Mouse (Mus musculus) midbrain, postnatal 0 days (tissue): ENCODE measurements at regions not wholly inside any gene's neighbourhood (a gene's known extent, or its start where the extent isn't known, plus 50 kb on each side); places are given as distances from the start of the nearest gene placed in this dataset.
A peak's percentile ranks its signal among the peaks of the same experiment; 100 is the strongest.

ENCODE experiments used
- ATAC-seq: fragments of 200-750 bp; cut with Nextera tagmentation; 2 replicates; pipeline ENCODE4 v1.8.0; 2017; ENCODE audit warnings: moderate number of reproducible peaks, mild to moderate bottlenecking, moderate TSS enrichment, moderate library complexity; ENCODE audit not compliant: low FRiP score
- DNase-seq: peaks from one replicate; pipeline ENCODE4 v3.0.0-alpha.2; 2015; ENCODE audit warnings: low spot score
- H3K27ac ChIP-seq: fragments of 300-500 bp; sonication (generic); 2 replicates; pipeline ENCODE4 v1.5.1; 2014; ENCODE audit warnings: low read depth, mild to moderate bottlenecking, low read length, mixed read lengths
- H3K27me3 ChIP-seq: fragments of 300-500 bp; sonication (generic); 2 replicates; pipeline ENCODE4 v1.6.1; 2014; ENCODE audit warnings: low read length, control low read depth, mixed read lengths; ENCODE audit not compliant: insufficient read depth
- H3K36me3 ChIP-seq: fragments of 300-500 bp; sonication (generic); 2 replicates; pipeline ENCODE4 v1.6.1; 2014; ENCODE audit warnings: low read length, control low read depth, mixed read lengths; ENCODE audit not compliant: insufficient read depth
- H3K4me1 ChIP-seq: fragments of 300-500 bp; sonication (generic); 2 replicates; pipeline ENCODE4 v1.6.1; 2014; ENCODE audit warnings: mild to moderate bottlenecking, control low read depth, antibody characterized with exemption, low read length, mixed read lengths; ENCODE audit not compliant: insufficient read depth
- H3K4me2 ChIP-seq: fragments of 300-500 bp; sonication (generic); 2 replicates; pipeline ENCODE4 v1.6.1; 2014; ENCODE audit warnings: low read depth, mild to moderate bottlenecking, low read length, mixed read lengths; ENCODE audit not compliant: poor library complexity, severe bottlenecking
- H3K4me3 ChIP-seq: fragments of 300-500 bp; sonication (generic); 2 replicates; pipeline ENCODE4 v1.5.1; 2014; ENCODE audit warnings: low read depth, mild to moderate bottlenecking, low read length, moderate library complexity
- H3K9ac ChIP-seq: fragments of 300-500 bp; sonication (generic); replicated peaks from 2 replicates; pipeline ENCODE4 v1.6.1; 2014; ENCODE audit warnings: mild to moderate bottlenecking, low read length, moderate library complexity, mixed read lengths; ENCODE audit not compliant: poor library complexity, severe bottlenecking
- H3K9me3 ChIP-seq: fragments of 300-500 bp; sonication (generic); 2 replicates; pipeline ENCODE4 v1.6.1; 2016; ENCODE audit warnings: low read length, control low read depth
- CTCF ChIP-seq: IDR thresholded peaks from 2 replicates; pipeline ENCODE4 v1.5.1; 2016; ENCODE audit warnings: antibody characterized with exemption, mild to moderate bottlenecking
- WGBS: fragments of 180-500 bp; shearing (Covaris S2); extraction: QIAGEN DNeasy Blood & Tissue Kit; methylation state at CpG from one replicate; pipeline ENCODE4 v1.1.7; 2014; 5-methylcytosine and 5-hydroxymethylcytosine counted together

DNA sequence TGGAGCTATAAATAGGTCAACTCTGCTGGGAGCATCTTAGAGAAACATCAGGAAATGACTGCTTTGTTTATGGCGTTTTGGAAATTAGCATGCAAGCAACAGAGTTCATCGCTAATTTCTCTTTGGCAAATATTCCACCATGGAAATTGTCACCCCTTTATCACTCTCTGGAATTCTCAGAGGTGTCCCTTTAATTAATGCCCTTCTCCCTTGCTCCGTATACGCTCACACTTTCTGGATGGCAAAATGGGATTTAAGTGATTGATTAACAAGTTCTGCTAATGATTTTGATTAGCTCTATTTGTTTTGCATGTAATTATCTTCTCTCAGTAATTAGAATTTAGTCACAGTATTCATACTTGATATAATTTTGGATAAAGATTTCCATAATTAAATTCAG lies 100.4 kb downstream of the Otud1 start:
- ATAC-seq (no peak), DNase-seq (peak; percentile 9)
- Histone ChIP-seq H3K27me3 (no peaks in the 10 kb centered on the region), H3K4me2 (no peak overlapping the region), H3K4me1 (no peaks in the 10 kb centered on the region), H3K36me3 (no peaks in the 10 kb centered on the region), H3K27ac (no peak overlapping the region), H3K4me3 (no peak overlapping the region), H3K9ac (no peak overlapping the region), H3K9me3 (no peaks in the 10 kb centered on the region)
- TF ChIP-seq CTCF, result no peak
- WGBS, result 61% methylated on average over 4 of the region's 4 CpGs

DNA sequence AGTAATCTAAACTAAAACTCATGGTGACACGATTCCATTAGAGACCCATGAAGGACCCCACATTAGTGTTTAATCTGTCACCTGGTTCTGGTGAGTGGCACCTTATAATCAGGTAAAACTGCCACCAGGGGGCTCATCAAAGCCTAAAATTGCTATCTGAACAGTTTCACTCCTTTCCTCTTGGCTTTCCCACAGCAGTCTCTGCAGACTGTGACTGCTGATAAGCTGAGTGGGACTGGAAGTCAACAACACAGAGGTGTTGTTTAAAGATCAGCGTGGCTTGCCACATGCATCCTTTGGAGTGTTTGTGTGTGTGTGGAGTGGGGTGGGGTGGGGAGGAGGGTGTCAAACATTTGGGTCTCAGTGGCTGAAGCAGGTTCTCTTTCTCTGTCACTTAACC lies 101.6 kb downstream of the Otud1 start:
- WGBS, result 46% methylated on average over 2 of the region's 2 CpGs
- Histone ChIP-seq H3K27me3 (no peaks in the 10 kb centered on the region), H3K4me3 (no peak overlapping the region), H3K36me3 (no peaks in the 10 kb centered on the region), H3K9me3 (no peaks in the 10 kb centered on the region), H3K27ac (no peak overlapping the region), H3K4me1 (no peaks in the 10 kb centered on the region), H3K9ac (no peak overlapping the region), H3K4me2 (no peak overlapping the region)
- no peak; the same call in 1 of the 2 replicates for ATAC-seq
- TF ChIP-seq CTCF, result peak; percentile 54
- DNase-seq, result peak; percentile 36

DNA sequence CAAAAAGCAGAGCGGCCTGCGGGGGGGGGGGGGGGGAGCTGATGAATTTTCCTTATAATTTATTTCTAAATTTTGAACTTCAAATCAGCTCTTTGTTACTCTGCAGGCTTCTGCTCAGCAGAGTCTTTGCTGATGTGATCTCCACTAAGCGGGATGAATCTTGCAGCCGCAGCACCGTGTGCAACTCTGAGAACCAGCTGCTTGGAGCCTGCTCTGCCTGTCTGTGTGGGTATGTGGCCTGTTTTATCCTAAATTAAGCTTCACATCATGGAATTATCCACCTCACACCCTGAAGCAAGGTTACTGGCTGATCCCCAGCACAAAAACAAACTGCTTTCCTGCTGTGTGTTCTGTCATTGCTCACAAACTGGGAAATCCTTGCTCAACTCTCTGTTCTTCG lies 102.0 kb downstream of the Otud1 start:
- no peaks in the 10 kb centered on the region for H3K9me3 ChIP-seq
- no peak overlapping the region for H3K4me2 ChIP-seq
- H3K9ac ChIP-seq, result no peak overlapping the region
- no peak overlapping the region for H3K27ac ChIP-seq
- H3K4me1 ChIP-seq, result no peaks in the 10 kb centered on the region
- 66% methylated on average over 6 of the region's 6 CpGs for WGBS
- no peak for ATAC-seq
- DNase-seq, result no peak
- TF ChIP-seq CTCF, result no peak
- no peak overlapping the region for H3K4me3 ChIP-seq
- no peaks in the 10 kb centered on the region for H3K36me3 ChIP-seq
- no peaks in the 10 kb centered on the region for H3K27me3 ChIP-seq

DNA sequence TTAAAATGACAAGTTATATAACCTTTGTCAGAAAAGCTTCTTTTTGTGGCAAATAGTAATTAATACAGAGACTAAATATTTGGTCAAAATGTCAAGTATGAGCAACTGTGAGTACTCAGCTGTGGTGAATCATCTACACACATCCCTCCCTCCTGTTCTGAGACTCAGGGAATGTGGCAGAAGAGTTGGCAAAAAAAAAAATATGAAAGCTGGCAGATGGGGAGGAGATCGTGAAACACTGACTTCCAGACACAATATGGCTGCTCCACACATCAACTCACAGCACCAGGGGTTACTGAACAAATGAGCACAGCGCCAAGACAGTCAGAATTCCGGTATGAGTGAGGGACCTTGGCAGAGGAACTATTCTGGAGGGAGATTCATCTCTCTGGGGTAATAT lies 105.4 kb downstream of the Otud1 start:
- no peak overlapping the region for H3K4me2 ChIP-seq
- peak; percentile 14 for DNase-seq

DNA sequence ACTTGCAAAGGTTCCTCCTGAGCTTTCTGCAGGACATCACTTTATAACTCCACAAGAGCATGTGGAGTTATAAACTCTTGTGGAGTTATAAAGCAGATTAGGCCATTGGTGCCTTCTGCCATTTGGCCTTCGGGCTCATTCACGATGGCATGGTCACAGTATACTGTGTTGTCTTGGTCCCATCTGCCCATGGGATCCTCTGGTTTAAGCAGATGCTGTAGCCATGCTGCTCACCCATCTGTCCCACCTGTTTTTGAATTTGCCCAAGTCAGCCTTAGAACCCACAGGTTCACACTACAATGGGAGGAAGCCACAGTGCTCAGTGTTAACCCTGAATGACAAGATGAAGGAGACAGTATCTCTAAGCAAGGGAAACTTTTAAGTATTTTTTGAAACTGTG lies 124.7 kb upstream of the Etl4 start:
- H3K9ac ChIP-seq, result no peak overlapping the region
- DNase-seq, result peak; percentile 24
- H3K27ac ChIP-seq, result no peak overlapping the region
- H3K4me3 ChIP-seq, result no peak overlapping the region
- no peak for TF ChIP-seq CTCF
- H3K4me2 ChIP-seq, result no peak overlapping the region
- H3K4me1 ChIP-seq, result no peaks in the 10 kb centered on the region
- no peak for ATAC-seq
- no peaks in the 10 kb centered on the region for H3K27me3 ChIP-seq
- no peaks in the 10 kb centered on the region for H3K9me3 ChIP-seq
- no peaks in the 10 kb centered on the region for H3K36me3 ChIP-seq
- WGBS, result 100% methylated on average over 2 of the region's 2 CpGs

More for the DNA sequence above, 105.4 kb downstream of the Otud1 start:
- Histone ChIP-seq H3K27me3 (no peaks in the 10 kb centered on the region), H3K9me3 (no peaks in the 10 kb centered on the region), H3K4me1 (no peaks in the 10 kb centered on the region), H3K27ac (no peak overlapping the region), H3K36me3 (no peaks in the 10 kb centered on the region), H3K9ac (no peak overlapping the region), H3K4me3 (no peak overlapping the region)
- 66% methylated on average over 3 of the region's 3 CpGs for WGBS
- no peak for TF ChIP-seq CTCF
- ATAC-seq, result no peak

- no peaks in the 10 kb centered on the region for H3K9me3 ChIP-seq
Observed at GRCm38 (mm10) chr2:19785663-19786260, 123.8 kb upstream of the Etl4 start.

More at GRCm38 (mm10) chr2:19785663-19786260, 123.8 kb upstream of the Etl4 start:
- no peak for TF ChIP-seq CTCF
- 72% methylated on average over 6 of the region's 6 CpGs for WGBS
- Histone ChIP-seq H3K4me2 (no peak overlapping the region), H3K4me1 (no peaks in the 10 kb centered on the region), H3K36me3 (no peaks in the 10 kb centered on the region), H3K4me3 (no peak overlapping the region), H3K9ac (no peak overlapping the region), H3K27me3 (no peaks in the 10 kb centered on the region), H3K27ac (no peak overlapping the region)
- DNase-seq, result peak; percentile 64
- ATAC-seq, result no peak
